Mouse (Mus musculus) neural tube, embryonic 14.5 days (tissue): Measurements from ENCODE around the gene Kpna1. TPM values are rescaled to one million over a fixed set of nuclear protein-coding genes. Genes with fewer than 3 reads are reported as not detected.

Experiments used
- ATAC-seq: fragments of 200-750 bp; cut with Nextera tagmentation; 2 replicates; pipeline ENCODE4 v1.8.0; 2017; ENCODE audit warnings: low read depth, mild to moderate bottlenecking, moderate TSS enrichment, moderate library complexity
- H3K27ac ChIP-seq: fragments of 300-500 bp; sonication (generic); 2 replicates; pipeline ENCODE4 v1.5.1; 2014; ENCODE audit warnings: low read depth, mild to moderate bottlenecking, control low read depth, low read length, moderate library complexity, mixed read lengths
- H3K27me3 ChIP-seq: fragments of 300-500 bp; sonication (generic); 2 replicates; pipeline ENCODE4 v1.6.1; 2014; ENCODE audit warnings: low read length; ENCODE audit not compliant: control insufficient read depth, insufficient read depth
- H3K36me3 ChIP-seq: fragments of 300-500 bp; sonication (generic); 2 replicates; pipeline ENCODE4 v1.6.1; 2014; ENCODE audit warnings: low read length, mixed read lengths; ENCODE audit not compliant: control insufficient read depth, insufficient read depth
- H3K4me1 ChIP-seq: fragments of 300-500 bp; sonication (generic); 2 replicates; pipeline ENCODE4 v1.6.1; 2014; ENCODE audit warnings: low read length; ENCODE audit not compliant: control insufficient read depth, insufficient read depth
- H3K4me2 ChIP-seq: fragments of 300-500 bp; sonication (generic); 2 replicates; pipeline ENCODE4 v1.6.1; 2014; ENCODE audit warnings: mild to moderate bottlenecking, low read depth, low read length, control low read depth
- H3K4me3 ChIP-seq: fragments of 300-500 bp; sonication (generic); 2 replicates; pipeline ENCODE4 v1.5.1; 2014; ENCODE audit warnings: low read depth, low read length, control low read depth, mixed read lengths
- H3K9ac ChIP-seq: fragments of 300-500 bp; sonication (generic); replicated peaks from 2 replicates; pipeline ENCODE4 v1.6.1; 2014; ENCODE audit warnings: low read depth, mild to moderate bottlenecking, control low read depth, low read length, mixed read lengths
- H3K9me3 ChIP-seq: fragments of 300-500 bp; sonication (generic); 2 replicates; pipeline ENCODE4 v1.6.1; 2016; ENCODE audit warnings: low read length; ENCODE audit not compliant: control insufficient read depth
- WGBS: fragments of 180-500 bp; shearing (Covaris S2); extraction: QIAGEN DNeasy Blood & Tissue Kit; methylation state at CpG from one replicate; pipeline ENCODE4 v1.1.7; 2014; 5-methylcytosine and 5-hydroxymethylcytosine counted together
- polyA plus RNA-seq: library from polyadenylated mRNA; unstranded; fragments of >200 nt; fragmentation: Nextera tagmentation; extraction: Ambion mirVana; gene quantifications from 2 replicates; pipeline ENCODE4 v1.2.1, GENCODE M21; 2014

Kpna1 gene
- polyA plus RNA-seq, 1 experiment from 2014 or later = 89.3 TPM

- ATAC-seq = no peak
- WGBS = 0% methylated on average over 13 of the region's 16 CpGs
Measured at GRCm38 (mm10) chr16:36071071-36071449, 92.5 kb downstream of the Kpna1 start.

GRCm38 (mm10) chr16:36071450-36072379 lies 93.2 kb downstream of the Kpna1 start, which contains the start of the genes Fam162a and Ccdc58:
Gene Fam162a, minus strand, starts transcription at chr16:36071594.
Gene Ccdc58, plus strand, starts transcription at chr16:36071685.
- Histone ChIP-seq H3K27ac (peak within 1 kb of the TSS; percentile 100), H3K4me1 (peaks cover 14% of the 10 kb centered on the region; the same call in 1 of the 2 replicates), H3K4me2 (peak within 1 kb of the TSS; percentile 92), H3K9ac (peak within 1 kb of the TSS; percentile 94), H3K4me3 (peak within 1 kb of the TSS; percentile 53), H3K36me3 (no peaks in the 10 kb centered on the region), H3K9me3 (no peaks in the 10 kb centered on the region), H3K27me3 (no peaks in the 10 kb centered on the region)
- under 1% methylated on average over 79 of the region's 81 CpGs for whole genome bisulfite sequencing
- peak; percentile 98 for ATAC-seq

More at GRCm38 (mm10) chr16:36071071-36071449, 92.5 kb downstream of the Kpna1 start:
- H3K9me3 ChIP-seq = no peaks in the 10 kb centered on the region
- H3K4me2 ChIP-seq = peak overlapping the region; percentile 92
- peaks cover 14% of the 10 kb centered on the region; the same call in 1 of the 2 replicates for H3K4me1 ChIP-seq
- no peaks in the 10 kb centered on the region for H3K27me3 ChIP-seq
- H3K36me3 ChIP-seq = no peaks in the 10 kb centered on the region
- peak overlapping the region; percentile 100 for H3K27ac ChIP-seq
- peak overlapping the region; percentile 94 for H3K9ac ChIP-seq
- H3K4me3 ChIP-seq = peak overlapping the region; percentile 53

DNA sequence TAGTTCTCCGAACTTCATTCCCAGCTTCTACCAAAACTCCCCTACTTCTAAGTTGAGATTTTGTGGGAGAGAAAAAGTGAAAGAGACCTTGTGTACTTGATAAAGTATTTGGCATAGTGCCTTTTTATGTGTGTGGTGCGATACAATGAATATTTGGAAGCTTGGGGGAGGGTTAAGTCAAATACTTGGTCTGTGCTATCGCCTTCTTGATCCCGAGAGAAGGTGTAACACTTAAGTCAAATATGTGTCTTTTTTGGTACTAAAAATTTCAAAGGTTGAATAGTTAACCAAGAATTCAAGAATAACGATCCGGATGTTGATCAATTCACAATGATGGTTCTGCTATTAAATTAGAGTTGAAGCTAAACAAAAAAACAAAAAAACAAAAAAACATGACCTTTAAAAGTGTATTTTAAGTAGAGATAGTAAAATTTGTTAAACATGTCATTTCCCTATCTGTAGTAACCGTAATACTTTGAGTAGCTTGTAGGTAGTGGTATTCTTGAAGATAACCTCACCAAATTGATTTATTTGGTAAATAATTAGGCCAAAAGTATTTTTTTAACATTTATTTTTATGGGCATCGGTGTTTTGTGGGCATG lies 94.0 kb downstream of the Kpna1 start:
- ATAC-seq = no peak
- Histone ChIP-seq H3K9me3 (no peaks in the 10 kb centered on the region), H3K4me3 (peak overlapping the region; percentile 53), H3K27ac (no peak overlapping the region), H3K36me3 (no peaks in the 10 kb centered on the region), H3K9ac (peak overlapping the region; percentile 94), H3K27me3 (no peaks in the 10 kb centered on the region), H3K4me1 (peaks cover 14% of the 10 kb centered on the region; the same call in 1 of the 2 replicates), H3K4me2 (peak overlapping the region; percentile 92)
- WGBS = 27% methylated on average over 8 of the region's 8 CpGs

- no peak overlapping the region for H3K4me2 ChIP-seq
- 93% methylated on average over 3 of the region's 3 CpGs for WGBS
Measured at GRCm38 (mm10) chr16:36074772-36075171, 96.2 kb downstream of the Kpna1 start.

DNA sequence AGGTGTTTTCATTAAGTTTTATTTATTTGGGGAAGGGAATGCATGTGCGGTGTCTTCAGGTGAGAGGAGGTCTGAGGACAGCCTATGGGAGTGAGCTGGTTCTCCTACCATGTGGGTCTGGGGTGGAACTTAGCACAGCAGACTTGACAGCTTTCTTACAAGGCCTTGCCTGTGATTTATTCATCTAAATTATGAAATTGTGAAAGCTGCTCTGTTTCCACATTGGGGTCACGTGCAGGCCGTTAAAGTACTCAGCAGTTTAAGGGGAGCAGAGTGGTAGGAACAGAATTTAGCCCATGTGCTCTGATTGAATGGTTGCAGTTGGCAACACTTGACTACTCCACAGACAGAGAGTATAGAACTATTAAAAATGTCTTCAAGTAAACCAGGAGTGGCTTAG lies 101.4 kb downstream of the Kpna1 start:
- ATAC-seq = no peak
- H3K9me3 ChIP-seq = no peaks in the 10 kb centered on the region
- no peak overlapping the region for H3K9ac ChIP-seq
- H3K4me3 ChIP-seq = no peak overlapping the region
- no peak overlapping the region for H3K27ac ChIP-seq
- H3K4me1 ChIP-seq = no peaks in the 10 kb centered on the region
- WGBS = 100% methylated on average over 3 of the region's 3 CpGs
- H3K36me3 ChIP-seq = no peaks in the 10 kb centered on the region
- no peaks in the 10 kb centered on the region for H3K27me3 ChIP-seq
- H3K4me2 ChIP-seq = no peak overlapping the region

More at GRCm38 (mm10) chr16:36074772-36075171, 96.2 kb downstream of the Kpna1 start:
- H3K27me3 ChIP-seq = no peaks in the 10 kb centered on the region
- no peak overlapping the region for H3K4me3 ChIP-seq
- peaks cover 7% of the 10 kb centered on the region; the same call in 1 of the 2 replicates for H3K4me1 ChIP-seq
- H3K9ac ChIP-seq = no peak overlapping the region
- H3K36me3 ChIP-seq = no peaks in the 10 kb centered on the region
- no peak overlapping the region for H3K27ac ChIP-seq
- no peaks in the 10 kb centered on the region for H3K9me3 ChIP-seq
- no peak for ATAC-seq

Other genes with a start within 250 kb of the Kpna1 start
- 45.9 and 49.6 TPM in 2 replicates for gene Dirc2, start 209.4 kb upstream of the Kpna1 start, polyA plus RNA-seq
- gene Hspbap1, start 208.4 kb upstream of the Kpna1 start, polyA plus RNA-seq = 14.0 and 16.6 TPM in 2 replicates
- gene Parp14, start 107.2 kb upstream of the Kpna1 start, polyA plus RNA-seq = 0.13 and 0.59 TPM in 2 replicates
- 0.78 and 2.1 TPM in 2 replicates for gene Parp9, start 40.3 kb upstream of the Kpna1 start, polyA plus RNA-seq
- 0.95 and 2.0 TPM in 2 replicates for gene Dtx3l, start 39.6 kb upstream of the Kpna1 start, polyA plus RNA-seq
- gene Wdr5b, start 62.4 kb downstream of the Kpna1 start, polyA plus RNA-seq = 15.1 and 15.6 TPM in 2 replicates
- 125 and 139 TPM in 2 replicates for gene Fam162a, start 92.8 kb downstream of the Kpna1 start, polyA plus RNA-seq
- gene Ccdc58, start 92.9 kb downstream of the Kpna1 start, polyA plus RNA-seq = 28.5 and 29.4 TPM in 2 replicates
- gene Csta1, start 152.5 kb downstream of the Kpna1 start, polyA plus RNA-seq = 0.19 TPM in 1 of 2 replicates, not detected in the other
- not detected in 2 replicates for gene Stfa2l1, start 178.1 kb downstream of the Kpna1 start, polyA plus RNA-seq
- gene Gm5483, start 205.5 kb downstream of the Kpna1 start, polyA plus RNA-seq = 1.8 TPM in 1 of 2 replicates, not detected in the other
- not detected in 2 replicates for gene Gm5416, start 231.7 kb downstream of the Kpna1 start, polyA plus RNA-seq
- gene 2010005H15Rik, start 242.7 kb downstream of the Kpna1 start, polyA plus RNA-seq = not detected in 2 replicates